Comparison of ENCODE assay signal across 1 mouse cellular context in the genomic region with DNA sequence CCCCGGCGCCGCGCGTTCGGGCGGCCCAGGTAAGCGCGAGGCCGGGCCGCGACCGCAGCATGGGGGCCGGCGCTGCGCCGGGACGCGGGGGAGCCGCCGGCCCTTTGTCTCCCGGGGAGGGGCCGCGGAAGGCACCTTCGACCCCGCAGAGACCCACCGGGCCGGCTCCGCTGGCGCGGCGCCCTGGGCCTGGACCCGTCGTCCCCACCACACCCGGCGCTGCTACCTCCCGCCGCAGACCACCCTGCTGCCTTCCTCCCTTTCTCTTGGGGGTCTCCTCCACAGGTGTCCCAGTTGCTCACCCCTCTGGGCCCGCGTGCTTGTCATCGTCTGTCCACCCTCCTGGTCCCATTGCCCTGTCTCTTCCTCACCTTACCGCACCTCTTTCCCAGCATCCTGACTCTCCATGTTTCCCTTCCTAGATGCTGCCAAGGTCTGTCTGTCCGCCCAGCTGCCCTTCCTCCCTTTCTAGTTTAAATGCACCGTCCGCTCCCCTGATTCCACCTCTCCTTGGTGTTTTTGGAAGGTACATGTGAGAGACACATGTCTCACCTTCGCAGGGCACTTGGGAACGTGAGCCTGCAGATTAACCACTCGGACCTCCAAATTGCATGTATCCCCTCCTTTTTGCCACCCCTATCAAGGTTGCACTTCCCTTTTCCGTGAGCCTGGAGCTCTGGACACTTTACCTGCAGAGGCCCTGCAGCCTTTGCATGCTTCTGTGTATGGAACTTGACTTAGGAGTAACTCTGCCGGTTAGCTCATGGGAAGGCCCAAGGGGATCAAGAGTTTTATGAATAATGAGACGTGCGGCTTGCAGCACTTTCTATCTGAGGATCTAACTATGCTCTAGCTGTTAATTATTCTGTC.
TF ChIP-seq lines count a peak whose summit lies in the region.

No protein-coding gene starts in this region.

TF ChIP-seq in myocyte, 11 proteins besides CTCF, POLR2A, EP300 and RAD21 (continued from another document):
- no peak for TF ChIP-seq MYOG (IDR thresholded peaks at IDR 0.05; ENCODE audit: control insufficient read depth in 1 of 3, insufficient read depth in 1 of 3, insufficient read length in 2 of 3, low read depth in 2 of 3)
- TF ChIP-seq MYOD1 (IDR thresholded peaks at IDR 0.05; ENCODE audit: control insufficient read depth in 1 of 3, insufficient read length in 2 of 3, low read depth in 2 of 3): no peak
- no peak for TF ChIP-seq E2F4 (IDR thresholded peaks at IDR 0.05; ENCODE audit: insufficient read depth)
TF ChIP-seq in myocyte: peak in this region for 0.
